Mouse (Mus musculus) embryonic stem cell, embryonic (primary cell): ENCODE data around the gene Nrm.

Source experiments
- CTCF ChIA-PET, 4 experiments: fragments of 300-600 bp in 2 of 4; fragments of 350-600 bp in 2 of 4; sonication (Branson Sonifier 250); formaldehyde crosslinking; loops; one replicate each; lab custom pipeline; 2022; ENCODE audit warnings: inconsistent platforms in 2 of 4; lab: Charles Lee
- POLR2A ChIA-PET, 4 experiments: fragments of 300-600 bp in 2 of 4; fragments of 350-600 bp in 2 of 4; sonication (Branson Sonifier 250); formaldehyde crosslinking; loops; one replicate each; lab custom pipeline; 2022; ENCODE audit warnings: antibody characterized with exemption in 4 of 4, inconsistent platforms in 1 of 4; lab: Charles Lee

The Nrm gene

DNA sequence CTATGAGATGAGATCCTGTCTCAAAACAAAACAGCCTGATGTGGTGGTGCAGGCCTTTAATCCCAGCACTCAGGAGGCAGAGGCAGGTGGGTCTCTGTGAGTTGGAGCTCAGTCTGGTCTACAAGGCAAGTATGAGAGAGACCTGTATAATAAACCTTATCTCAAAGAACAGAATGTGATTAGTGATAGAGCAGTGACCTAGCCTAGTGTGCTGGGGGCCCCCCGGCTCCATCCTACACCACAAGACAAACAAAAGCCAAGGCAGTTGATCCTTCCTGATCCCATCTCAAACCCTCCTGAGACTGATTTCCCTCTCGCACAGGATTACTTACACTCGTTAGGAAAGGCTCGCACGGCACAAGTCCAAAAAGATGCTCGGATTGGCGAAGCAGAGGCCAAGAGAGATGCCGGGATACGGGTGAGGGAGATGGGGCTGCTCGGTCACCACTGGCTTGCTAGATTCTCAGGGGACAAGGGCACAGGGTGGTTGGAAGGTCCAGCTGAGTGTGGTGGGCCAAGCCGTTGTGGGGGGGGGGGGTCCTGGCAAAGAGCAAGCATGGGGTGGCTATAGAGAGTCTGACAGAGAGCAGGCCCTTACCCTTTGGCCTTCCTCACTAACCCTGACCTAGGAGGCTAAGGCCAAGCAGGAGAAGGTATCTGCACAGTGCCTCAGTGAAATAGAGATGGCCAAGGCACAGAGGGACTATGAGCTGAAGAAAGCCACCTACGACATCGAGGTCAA, 35.8 kb upstream of the Nrm start:
- ChIA-PET CTCF (interaction anchor here in 3 of 4 experiments (0.7 to 3.3 kb wide), 9 partner anchors 9 to 241 kb away, joined by 3 to 15 read pairs (median 4); partner anchors contain the start of gene Dhx16 (in 1 of the 3)), POLR2A (interaction anchor here in 3 of 4 experiments (0.6 to 11.2 kb wide), 14 partner anchors 7 to 134 kb away, joined by 3 to 246 read pairs (median 18); partner anchors contain the start of genes Tubb5 (in 3 of the 3), Dhx16 (in 1 of the 3) and Mdc1 (in 1 of the 3))

DNA sequence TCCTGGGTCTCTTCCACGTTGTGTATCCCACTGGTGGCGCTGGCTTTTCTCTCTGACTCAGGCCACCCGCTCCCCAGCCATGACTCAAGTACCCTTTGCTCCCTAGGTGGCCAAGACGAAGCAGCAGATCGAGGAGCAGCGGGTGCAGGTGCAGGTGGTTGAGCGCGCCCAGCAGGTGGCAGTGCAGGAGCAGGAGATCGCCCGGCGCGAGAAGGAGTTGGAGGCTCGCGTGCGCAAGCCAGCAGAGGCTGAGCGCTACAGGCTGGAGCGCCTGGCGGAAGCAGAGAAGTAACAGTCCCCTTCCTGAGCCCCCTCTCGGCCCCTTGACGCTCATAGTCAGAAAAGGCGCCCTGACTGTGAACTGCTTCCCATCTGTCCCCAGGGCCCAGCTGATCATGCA, 31.4 kb upstream of the Nrm start:
- POLR2A ChIA-PET = interaction anchor here in 3 of 4 experiments (0.6 to 2.4 kb wide), 12 partner anchors 7 to 89 kb away, joined by 3 to 8 read pairs (median 4); partner anchors contain the start of genes Ier3 (in 2 of the 3), Mdc1 (in 1 of the 3) and Nrm (in 1 of the 3)
- CTCF ChIA-PET = interaction anchor here (0.5 to 4.9 kb wide), 19 partner anchors 17 to 245 kb away, joined by 3 to 42 read pairs (median 4); partner anchors contain the start of gene Nrm (in 1 of the 4)

- CTCF ChIA-PET = interaction anchor here (0.6 to 4.9 kb wide), 9 partner anchors 9 to 817 kb away, joined by 3 to 31 read pairs (median 5); partner anchors contain the start of gene Flot1 (in 1 of the 4)
- POLR2A ChIA-PET = interaction anchor here (0.6 to 5.3 kb wide), 51 partner anchors 8 to 180 kb away, joined by 3 to 61 read pairs (median 5); partner anchors contain the start of genes Flot1 (in 4 of the 4), Ier3 (in 4 of the 4), Dhx16 (in 2 of the 4) and Mdc1 (in 2 of the 4)
Observed at GRCm38 (mm10) chr17:35832400-35833238, 28.5 kb upstream of the Nrm start.

DNA sequence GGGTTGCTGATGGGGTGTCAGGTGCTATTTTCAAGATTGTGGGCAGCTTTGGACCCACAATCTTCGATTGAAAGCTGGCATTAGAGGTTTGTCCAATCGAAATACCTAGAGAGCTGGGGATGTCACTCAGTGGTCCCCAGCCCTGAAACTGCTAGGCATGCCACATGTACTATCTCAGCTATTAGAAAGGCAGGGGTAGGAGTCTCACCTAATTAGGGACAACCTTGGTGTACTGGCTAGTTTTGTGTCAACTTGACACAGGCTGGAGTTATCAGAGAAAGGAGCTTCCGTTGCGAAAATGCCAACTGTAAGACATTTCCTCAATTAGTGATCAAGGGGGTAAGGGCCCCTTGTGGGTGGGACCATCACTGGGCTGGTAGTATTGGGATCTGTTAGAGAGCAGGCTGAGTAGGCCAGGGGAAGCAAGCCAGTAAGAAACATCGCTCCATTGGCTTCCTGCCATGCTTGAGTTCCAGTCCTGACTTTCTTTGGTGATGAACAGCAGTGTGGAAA, 27.8 kb upstream of the Nrm start:
- CTCF ChIA-PET = interaction anchor here (0.6 to 4.9 kb wide), 10 partner anchors 10 to 818 kb away, joined by 3 to 31 read pairs (median 5); partner anchors contain the start of gene Flot1 (in 1 of the 4)
- POLR2A ChIA-PET = interaction anchor here (0.6 to 5.3 kb wide), 43 partner anchors 8 to 181 kb away, joined by 3 to 61 read pairs (median 5); partner anchors contain the start of genes Flot1 (in 4 of the 4), Ier3 (in 4 of the 4), Mdc1 (in 2 of the 4) and Dhx16 (in 1 of the 4)

DNA sequence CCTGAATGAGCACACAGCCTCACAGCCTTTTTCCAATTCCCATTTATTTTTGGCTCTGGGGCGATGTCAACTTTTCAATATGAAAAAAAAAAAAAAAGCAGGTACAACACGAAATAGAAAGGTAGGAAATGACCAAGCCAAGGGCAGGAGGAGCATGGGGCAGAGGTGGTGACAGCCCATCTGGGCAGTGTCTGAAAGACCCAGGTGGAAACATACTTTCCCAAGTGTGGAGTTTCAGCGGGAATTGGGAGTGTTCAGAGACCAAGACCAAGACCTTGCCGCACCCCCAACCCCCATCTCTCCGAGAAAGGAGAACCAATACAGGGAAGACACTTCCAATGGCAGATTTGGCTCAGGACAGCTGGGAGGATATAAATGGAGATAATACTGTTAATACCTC, 27.2 kb upstream of the Nrm start:
- POLR2A ChIA-PET = interaction anchor here (0.6 to 5.3 kb wide), 34 partner anchors 7 to 170 kb away, joined by 3 to 61 read pairs (median 5); partner anchors contain the start of genes Flot1 (in 4 of the 4), Ier3 (in 4 of the 4), Dhx16 (in 1 of the 4) and Mdc1 (in 1 of the 4)
- CTCF ChIA-PET = interaction anchor here in 3 of 4 experiments (0.7 to 1.5 kb wide), 6 partner anchors 10 to 127 kb away, joined by 3 to 9 read pairs (median 5); partner anchors contain the start of gene Flot1 (in 1 of the 3)

DNA sequence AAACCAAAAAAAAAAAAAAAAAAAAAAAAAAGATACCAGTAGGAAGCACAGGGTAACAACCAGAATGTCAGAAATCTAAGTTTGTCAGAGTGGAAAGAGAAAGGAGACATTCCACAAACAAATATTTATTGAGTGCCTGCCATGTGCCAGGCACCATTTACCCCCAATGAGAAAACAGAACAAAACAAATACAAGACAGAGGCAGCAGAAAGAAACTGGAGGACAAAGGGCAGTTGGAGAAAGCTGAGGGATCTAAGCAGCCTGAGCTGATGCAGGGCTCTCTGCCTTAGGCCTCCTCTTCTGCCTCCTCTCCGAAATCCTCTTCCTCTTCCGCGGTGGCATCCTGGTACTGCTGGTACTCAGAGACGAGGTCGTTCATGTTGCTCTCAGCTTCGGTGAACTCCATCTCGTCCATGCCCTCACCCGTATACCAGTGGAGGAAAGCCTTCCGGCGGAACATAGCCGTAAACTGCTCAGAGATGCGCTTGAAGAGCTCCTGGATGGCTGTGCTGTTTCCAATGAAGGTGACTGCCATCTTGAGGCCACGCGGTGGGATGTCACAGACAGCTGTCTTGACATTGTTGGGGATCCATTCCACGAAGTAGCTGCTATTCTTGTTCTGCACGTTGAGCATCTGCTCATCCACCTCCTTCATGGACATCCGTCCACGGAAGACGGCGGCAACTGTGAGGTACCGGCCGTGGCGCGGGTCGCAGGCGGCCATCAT, 26.3 kb upstream of the Nrm start:
- ChIA-PET POLR2A (interaction anchor here (0.5 to 17.7 kb wide), 37 partner anchors 9 to 1355 kb away, joined by 3 to 490 read pairs (median 9); partner anchors contain the start of genes Flot1 (in 3 of the 4), Ier3 (in 3 of the 4), Ppp1r18 (in 3 of the 4) and Nrm (in 2 of the 4)), CTCF (interaction anchor here in 3 of 4 experiments (0.6 to 8.3 kb wide), 13 partner anchors 8 to 923 kb away, joined by 3 to 50 read pairs (median 6); partner anchors contain the start of genes Dhx16 (in 1 of the 3), Flot1 (in 1 of the 3) and Nrm (in 1 of the 3))

DNA sequence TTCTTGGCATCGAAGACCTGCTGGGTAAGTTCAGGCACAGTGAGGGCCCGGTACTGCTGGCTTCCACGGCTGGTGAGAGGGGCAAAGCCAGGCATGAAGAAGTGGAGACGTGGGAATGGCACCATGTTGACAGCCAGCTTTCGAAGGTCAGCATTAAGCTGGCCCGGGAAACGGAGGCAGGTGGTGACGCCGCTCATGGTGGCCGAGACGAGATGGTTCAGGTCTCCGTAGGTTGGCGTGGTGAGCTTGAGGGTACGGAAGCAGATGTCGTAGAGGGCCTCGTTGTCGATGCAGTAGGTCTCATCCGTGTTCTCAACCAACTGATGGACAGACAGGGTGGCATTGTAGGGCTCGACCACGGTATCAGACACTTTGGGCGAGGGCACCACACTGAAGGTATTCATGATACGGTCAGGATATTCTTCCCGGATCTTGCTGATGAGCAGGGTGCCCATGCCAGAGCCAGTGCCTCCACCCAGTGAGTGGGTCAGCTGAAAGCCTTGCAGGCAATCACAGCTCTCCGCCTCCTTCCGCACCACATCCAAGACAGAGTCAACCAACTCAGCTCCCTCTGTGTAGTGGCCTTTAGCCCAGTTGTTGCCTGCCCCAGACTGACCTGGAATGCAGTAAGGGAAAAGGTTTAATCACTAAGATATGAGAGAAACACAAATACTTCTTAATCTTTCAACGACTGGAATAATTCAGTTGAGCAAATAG, 25.5 kb upstream of the Nrm start:
- CTCF ChIA-PET = interaction anchor here (0.5 to 8.3 kb wide), 30 partner anchors 9 to 923 kb away, joined by 3 to 50 read pairs (median 5); partner anchors contain the start of genes 2310061I04Rik (in 1 of the 4), Dhx16 (in 1 of the 4), Flot1 (in 1 of the 4) and Nrm (in 1 of the 4)

GRCm38 (mm10) chr17:35836178-35836965, 24.7 kb upstream of the Nrm start:
- ChIA-PET POLR2A (interaction anchor here (0.6 to 17.7 kb wide), 80 partner anchors 8 to 1251 kb away, joined by 3 to 490 read pairs (median 6); partner anchors contain the start of genes Ppp1r18 (in 4 of the 4), Dhx16 (in 3 of the 4), Flot1 (in 3 of the 4) and Ier3 (in 3 of the 4)), CTCF (interaction anchor here (0.5 to 8.3 kb wide), 36 partner anchors 9 to 1247 kb away, joined by 3 to 50 read pairs (median 5); partner anchors contain the start of genes Nrm (in 2 of the 4), 2310061I04Rik (in 1 of the 4), Dhx16 (in 1 of the 4) and Flot1 (in 1 of the 4))

More for the DNA sequence above, 25.5 kb upstream of the Nrm start:
- POLR2A ChIA-PET = interaction anchor here (0.5 to 17.7 kb wide), 55 partner anchors 7 to 1356 kb away, joined by 3 to 490 read pairs (median 8); partner anchors contain the start of genes Flot1 (in 3 of the 4), Ier3 (in 3 of the 4), Ppp1r18 (in 3 of the 4) and Dhx16 (in 2 of the 4)

DNA sequence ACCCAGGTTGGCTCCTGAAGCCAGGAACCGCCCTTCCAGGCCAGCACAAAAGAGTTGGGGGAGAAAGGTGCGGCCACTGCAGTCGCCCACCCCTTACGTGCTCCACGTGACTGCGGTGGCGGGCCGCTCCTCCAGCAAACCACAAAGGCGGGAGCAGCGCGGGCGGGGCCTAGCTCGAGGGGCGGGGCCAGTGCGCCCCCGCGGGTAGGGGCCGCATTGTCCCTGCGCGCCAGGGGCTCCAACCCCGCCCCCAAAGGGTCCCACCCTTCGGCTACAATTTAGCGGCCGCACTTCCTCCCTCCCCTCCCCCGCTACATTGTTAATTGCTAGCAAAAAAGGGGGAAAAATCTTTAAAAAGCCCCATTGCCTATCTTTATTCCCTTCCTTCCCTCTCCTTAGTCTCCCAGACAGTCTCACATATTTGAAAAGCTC, 24.1 kb upstream of the Nrm start:
- CTCF ChIA-PET = interaction anchor here (0.6 to 8.3 kb wide), 17 partner anchors 11 to 253 kb away, joined by 3 to 50 read pairs (median 5); partner anchors contain the start of genes Flot1 (in 1 of the 4) and Nrm (in 1 of the 4)
- POLR2A ChIA-PET = interaction anchor here (0.6 to 17.7 kb wide), 85 partner anchors 8 to 579 kb away, joined by 3 to 490 read pairs (median 5); partner anchors contain the start of genes Dhx16 (in 3 of the 4), Flot1 (in 3 of the 4), Ier3 (in 3 of the 4) and Mrps18b (in 3 of the 4)

- ChIA-PET POLR2A (interaction anchor here (0.6 to 17.7 kb wide), 83 partner anchors 8 to 580 kb away, joined by 3 to 490 read pairs (median 5); partner anchors contain the start of genes Dhx16 (in 3 of the 4), Flot1 (in 3 of the 4), Ier3 (in 3 of the 4) and Mrps18b (in 3 of the 4)), CTCF (interaction anchor here (0.6 to 8.3 kb wide), 16 partner anchors 10 to 253 kb away, joined by 3 to 50 read pairs (median 6); partner anchors contain the start of genes Flot1 (in 1 of the 4) and Nrm (in 1 of the 4))
Observed at GRCm38 (mm10) chr17:35837487-35837886, 23.6 kb upstream of the Nrm start.

DNA sequence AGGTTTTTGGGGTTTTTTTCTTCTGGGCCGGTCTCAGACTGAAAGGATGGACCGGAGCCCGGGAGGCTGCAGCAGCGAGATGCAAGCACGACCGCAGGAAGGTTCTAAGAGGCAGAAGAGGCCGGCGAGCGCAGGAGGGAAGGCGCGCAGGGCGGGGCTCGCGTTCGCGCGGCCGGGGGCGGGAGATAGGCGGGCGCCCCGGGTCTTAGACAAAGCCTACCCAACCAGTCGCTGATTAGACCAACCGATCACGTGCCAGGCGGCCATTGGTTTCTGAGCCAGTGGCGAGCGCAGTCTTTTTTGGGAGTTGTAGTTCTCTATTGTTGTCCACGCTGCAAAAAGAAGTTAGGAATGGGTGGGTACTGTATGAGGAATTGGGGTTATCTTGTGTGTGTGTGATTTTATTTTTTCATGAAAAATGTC, 23.0 kb upstream of the Nrm start, which contains the start of gene Tubb5:
TSS of gene Tubb5 (minus strand) at position 185 of the 423 bp plus-strand sequence.
- ChIA-PET POLR2A (interaction anchor here (0.7 to 17.7 kb wide), 60 partner anchors 7 to 1135 kb away, joined by 3 to 490 read pairs (median 6); partner anchors contain the start of genes Dhx16 (in 3 of the 4), Flot1 (in 3 of the 4), Ier3 (in 3 of the 4) and Nrm (in 3 of the 4)), CTCF (interaction anchor here (0.6 to 8.3 kb wide), 7 partner anchors 13 to 96 kb away, joined by 3 to 50 read pairs (median 5); partner anchors contain the start of gene Flot1 (in 1 of the 4))

DNA sequence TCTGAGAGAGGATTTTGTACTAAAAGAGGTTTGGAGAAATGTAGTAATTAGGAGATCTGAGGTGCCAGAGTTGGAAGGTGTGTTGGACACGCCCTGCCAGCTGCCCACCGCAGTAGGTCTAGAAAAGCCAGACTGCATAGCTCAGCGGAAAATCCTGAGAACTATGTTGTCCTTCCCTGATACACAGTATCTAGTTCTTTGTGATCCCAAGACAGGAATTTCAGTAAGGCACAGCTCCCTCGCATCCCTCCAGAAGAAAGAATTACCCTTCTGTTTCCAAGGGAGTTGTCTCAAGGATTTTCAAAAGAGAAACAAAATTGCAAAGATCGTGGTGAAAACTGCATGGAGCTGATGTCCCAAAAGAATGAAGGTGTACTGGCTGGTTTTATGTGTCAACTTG, 22.5 kb upstream of the Nrm start:
- ChIA-PET CTCF (interaction anchor here in 2 of 4 experiments (1.0 to 8.3 kb wide), 4 partner anchors 14 to 36 kb away, joined by 3 to 50 read pairs (median 4); partner anchors contain the start of gene Flot1 (in 1 of the 2)), POLR2A (interaction anchor here (0.6 to 17.7 kb wide), 43 partner anchors 9 to 1134 kb away, joined by 3 to 490 read pairs (median 6); partner anchors contain the start of genes Dhx16 (in 3 of the 4), Flot1 (in 3 of the 4), Ier3 (in 3 of the 4) and Nrm (in 3 of the 4))

DNA sequence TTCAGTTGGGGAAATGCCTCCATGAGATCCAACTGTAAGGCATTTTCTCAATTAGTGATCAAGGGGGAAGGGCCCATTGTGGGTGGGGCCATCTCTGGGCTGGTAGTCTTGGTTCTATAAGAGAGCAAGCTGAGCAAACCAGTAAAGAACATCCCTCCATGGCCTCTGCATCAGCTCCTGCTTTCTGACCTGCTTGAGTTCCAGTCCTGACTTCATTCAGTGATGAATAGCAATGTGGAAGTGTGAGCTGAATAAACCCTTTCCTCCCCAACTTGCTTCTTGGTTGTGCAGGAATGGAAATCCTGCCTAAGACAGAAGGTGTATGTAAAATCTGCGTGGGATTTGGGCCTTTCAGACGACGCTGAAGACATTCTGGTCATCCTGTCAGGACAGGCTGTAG, 22.1 kb upstream of the Nrm start:
- CTCF ChIA-PET = interaction anchor here in 2 of 4 experiments (1.0 to 8.3 kb wide), 4 partner anchors 14 to 35 kb away, joined by 3 to 50 read pairs (median 4); partner anchors contain the start of gene Flot1 (in 1 of the 2)
- POLR2A ChIA-PET = interaction anchor here (0.6 to 17.7 kb wide), 40 partner anchors 9 to 1134 kb away, joined by 3 to 490 read pairs (median 6); partner anchors contain the start of genes Dhx16 (in 3 of the 4), Flot1 (in 3 of the 4), Ier3 (in 3 of the 4) and Nrm (in 3 of the 4)
